ENCODE assay signal across 10 mouse cellular contexts in the genomic region with DNA sequence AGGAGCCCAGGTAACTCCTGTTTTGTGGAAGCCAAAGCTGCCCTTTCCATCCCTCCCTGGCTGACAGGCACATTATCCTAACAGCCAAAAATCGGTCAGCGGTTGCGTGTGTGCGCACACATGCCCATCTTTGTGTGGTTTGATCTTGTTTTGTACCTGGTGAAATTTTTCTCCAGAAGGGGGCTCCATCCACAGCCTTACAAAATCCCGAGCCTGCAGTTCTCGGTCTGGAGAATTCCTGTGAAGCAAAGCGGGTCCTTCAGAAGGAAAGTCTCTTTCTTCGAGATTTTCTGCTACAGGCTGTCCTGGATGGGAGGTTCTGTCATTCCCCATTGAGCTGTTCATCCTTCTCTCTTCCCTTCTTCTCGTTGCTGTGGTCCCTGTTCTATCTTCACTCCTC. TPM values are rescaled to one million over a fixed set of nuclear protein-coding genes. Genes with fewer than 3 reads are reported as not detected.
DNase-seq lines count a peak whose midpoint lies in the region; ATAC-seq and TF ChIP-seq lines count a peak whose summit lies in the region.
"Had no signal": no experiment of that assay in that cellular context is flagged by ENCODE, and none has a peak within 500 bp of the region (broad histone marks: within the 10 kb centered on the region; RNA-seq: fewer than 3 reads in every experiment).

No protein-coding gene starts in this region.

- TF ChIP-seq EP300 in heart, postnatal 0 days (IDR thresholded peaks at IDR 0.05; ENCODE audit: low read depth): no peak

- 36% methylated on average over 9 of the region's 9 CpGs for WGBS in forebrain, embryonic 15.5 days
- 38% methylated on average over 9 of the region's 9 CpGs for WGBS in forebrain, embryonic 13.5 days
- WGBS in midbrain, embryonic 11.5 days: 50% methylated on average over 9 of the region's 9 CpGs
- 58% methylated on average over 9 of the region's 9 CpGs for WGBS in midbrain, embryonic 10.5 days
- WGBS in heart, postnatal 0 days: 45% methylated on average over 9 of the region's 9 CpGs

- peak; percentile 55 for TF ChIP-seq CTCF in heart, postnatal 0 days (IDR thresholded peaks at IDR 0.05; ENCODE audit: low read depth)

- H3K27me3 ChIP-seq in forebrain, embryonic 15.5 days: no peaks in the 10 kb centered on the region
- H3K27me3 ChIP-seq in forebrain, embryonic 13.5 days: peaks cover 26% of the 10 kb centered on the region
- H3K27me3 ChIP-seq in midbrain, embryonic 11.5 days (ENCODE audit: control insufficient read depth, insufficient read depth, low read length): peaks cover 19% of the 10 kb centered on the region
- H3K27me3 ChIP-seq in midbrain, embryonic 10.5 days (ENCODE audit: low read depth, poor library complexity, severe bottlenecking): peaks cover 51% of the 10 kb centered on the region
- no peaks in the 10 kb centered on the region for H3K27me3 ChIP-seq in heart, postnatal 0 days (ENCODE audit: control insufficient read depth, insufficient read depth, low read length)

- no peak for ATAC-seq in forebrain, embryonic 15.5 days (replicated peaks)
- ATAC-seq in forebrain, embryonic 13.5 days: no peak
- ATAC-seq in midbrain, embryonic 11.5 days (ENCODE audit: low FRiP score): no peak
- no peak for ATAC-seq in heart, postnatal 0 days (ENCODE audit: insufficient read depth, low read depth)

- DNase-seq in midbrain, embryonic 11.5 days (ENCODE audit: low spot score, missing footprints): peak; percentile 82
- no peak for DNase-seq in midbrain, embryonic 10.5 days (ENCODE audit: low spot score)
- DNase-seq in heart, postnatal 0 days (ENCODE audit: low spot score): no peak
- peak; percentile 28 for DNase-seq in right cerebral cortex, postnatal 14 days
- DNase-seq in adrenal gland, postnatal 36 days: no peak
- no peak for DNase-seq in T-cell, adult 2 months (ENCODE audit: low spot score)

- H3K4me2 ChIP-seq in forebrain, embryonic 15.5 days (replicated peaks): no peak overlapping the region
- no peak overlapping the region for H3K4me2 ChIP-seq in forebrain, embryonic 13.5 days
- no peak overlapping the region for H3K4me2 ChIP-seq in midbrain, embryonic 11.5 days
- no peak overlapping the region for H3K4me2 ChIP-seq in heart, postnatal 0 days (ENCODE audit: low read depth, low read length)
- H3K4me2 ChIP-seq: liver, embryonic 15.5 days; stomach, embryonic 15.5 days had no signal

- H3K4me3 ChIP-seq in forebrain, embryonic 15.5 days: no peak overlapping the region
- no peak overlapping the region for H3K4me3 ChIP-seq in forebrain, embryonic 13.5 days
- no peak overlapping the region for H3K4me3 ChIP-seq in midbrain, embryonic 11.5 days (ENCODE audit: low read depth, low read length)
- no peak overlapping the region for H3K4me3 ChIP-seq in midbrain, embryonic 10.5 days
- no peak overlapping the region for H3K4me3 ChIP-seq in heart, postnatal 0 days (ENCODE audit: low read depth, low read length)
- H3K4me3 ChIP-seq: liver, embryonic 15.5 days; stomach, embryonic 15.5 days had no signal

- H3K4me1 ChIP-seq in forebrain, embryonic 15.5 days: peaks cover 40% of the 10 kb centered on the region
- peaks cover 26% of the 10 kb centered on the region for H3K4me1 ChIP-seq in forebrain, embryonic 13.5 days
- peaks cover 5% of the 10 kb centered on the region for H3K4me1 ChIP-seq in midbrain, embryonic 11.5 days (ENCODE audit: control insufficient read depth, insufficient read depth, low read length)
- H3K4me1 ChIP-seq in midbrain, embryonic 10.5 days: peaks cover 39% of the 10 kb centered on the region
- peaks cover 71% of the 10 kb centered on the region for H3K4me1 ChIP-seq in heart, postnatal 0 days (ENCODE audit: control insufficient read depth, insufficient read depth)
- H3K4me1 ChIP-seq: liver, embryonic 15.5 days had no signal

- H3K27ac ChIP-seq in forebrain, embryonic 15.5 days (replicated peaks): peak overlapping the region; percentile 31; the same call in 1 of the 2 replicates
- no peak overlapping the region for H3K27ac ChIP-seq in forebrain, embryonic 13.5 days
- no peak overlapping the region for H3K27ac ChIP-seq in midbrain, embryonic 11.5 days (ENCODE audit: low read depth, low read length)
- H3K27ac ChIP-seq in midbrain, embryonic 10.5 days (replicated peaks): no peak overlapping the region
- H3K27ac ChIP-seq in heart, postnatal 0 days (ENCODE audit: low read depth): peak overlapping the region; percentile 98
- H3K27ac ChIP-seq: liver, embryonic 15.5 days had no signal

- H3K9ac ChIP-seq in forebrain, embryonic 15.5 days (replicated peaks): no peak overlapping the region
- H3K9ac ChIP-seq in forebrain, embryonic 13.5 days: no peak overlapping the region
- no peak overlapping the region for H3K9ac ChIP-seq in midbrain, embryonic 11.5 days (ENCODE audit: low read length)
- H3K9ac ChIP-seq in heart, postnatal 0 days (replicated peaks; ENCODE audit: low read depth, low read length): no peak overlapping the region
- H3K9ac ChIP-seq: liver, embryonic 15.5 days; stomach, embryonic 15.5 days had no signal

- no peaks in the 10 kb centered on the region for H3K36me3 ChIP-seq in forebrain, embryonic 15.5 days
- no peaks in the 10 kb centered on the region for H3K36me3 ChIP-seq in forebrain, embryonic 13.5 days (ENCODE audit: poor library complexity, severe bottlenecking)
- H3K36me3 ChIP-seq in midbrain, embryonic 11.5 days (ENCODE audit: control insufficient read depth, insufficient read depth, low read length): no peaks in the 10 kb centered on the region
- H3K36me3 ChIP-seq in midbrain, embryonic 10.5 days: no peaks in the 10 kb centered on the region
- H3K36me3 ChIP-seq in heart, postnatal 0 days (replicated peaks; ENCODE audit: control insufficient read depth, insufficient read depth, low read length): no peaks in the 10 kb centered on the region
- H3K36me3 ChIP-seq: liver, embryonic 15.5 days; stomach, embryonic 15.5 days had no signal

- no peaks in the 10 kb centered on the region for H3K9me3 ChIP-seq in forebrain, embryonic 15.5 days
- no peaks in the 10 kb centered on the region for H3K9me3 ChIP-seq in forebrain, embryonic 13.5 days (replicated peaks)
- H3K9me3 ChIP-seq in midbrain, embryonic 11.5 days (ENCODE audit: control insufficient read depth, low read length): no peaks in the 10 kb centered on the region
- H3K9me3 ChIP-seq in midbrain, embryonic 10.5 days (replicated peaks): no peaks in the 10 kb centered on the region
- H3K9me3 ChIP-seq in heart, postnatal 0 days (replicated peaks; ENCODE audit: control insufficient read depth, low read length): no peaks in the 10 kb centered on the region
- H3K9me3 ChIP-seq: liver, embryonic 15.5 days; stomach, embryonic 15.5 days had no signal

RNA-seq across cellular contexts. Expression of gene Cdh13, which starts 4.0 kb away (rescaled TPM):
- 99.3 and 102 TPM in 2 replicates for polyA plus RNA-seq in forebrain, embryonic 15.5 days (2015; fragmentation: Nextera tagmentation; extraction: Ambion mirVana)
- polyA plus RNA-seq in forebrain, embryonic 13.5 days (2015; fragmentation: Nextera tagmentation; extraction: Ambion mirVana): 36.1 and 49.5 TPM in 2 replicates
- polyA plus RNA-seq in midbrain, embryonic 11.5 days (2014; fragmentation: Nextera tagmentation; extraction: Ambion mirVana): 10.8 and 12.2 TPM in 2 replicates
- polyA plus RNA-seq in midbrain, embryonic 10.5 days (2016; fragmentation: Nextera tagmentation; extraction: Ambion mirVana): 2.5 and 6.0 TPM in 2 replicates
- total RNA-seq in heart, postnatal 0 days (2014; rRNA removed; ENCODE audit: low replicate concordance): 109 and 126 TPM in 2 replicates
- polyA plus RNA-seq in heart, postnatal 0 days (2015; fragmentation: Nextera tagmentation; extraction: Ambion mirVana): 136 TPM in 2 replicates
- 1 to 10 TPM; 5.9 to 6.2 TPM for total RNA-seq in adrenal gland, postnatal 36 days (2021)

Comparison
In these comparisons a context has a peak if more than half of its experiments do, and no peak if none do; other contexts are left out.
1. H3K27ac ChIP-seq: peak in forebrain, embryonic 15.5 days (single experiment) and heart, postnatal 0 days (single experiment); none in forebrain, embryonic 13.5 days (single experiment), midbrain, embryonic 11.5 days (single experiment) and midbrain, embryonic 10.5 days (single experiment).
2. DNase-seq: peak in midbrain, embryonic 11.5 days (single experiment) and right cerebral cortex, postnatal 14 days (single experiment); none in midbrain, embryonic 10.5 days (single experiment), heart, postnatal 0 days (single experiment), adrenal gland, postnatal 36 days (0 of 2) and T-cell, adult 2 months (single experiment).